18 mouse cellular contexts compared by ENCODE assay signal in genomic region chrX:7743470-7743869, GRCm38 (mm10). TPM values are rescaled to one million over a fixed set of nuclear protein-coding genes. Genes with fewer than 3 reads are reported as not detected.
DNase-seq lines count a peak whose midpoint lies in the region; ATAC-seq and TF ChIP-seq lines count a peak whose summit lies in the region.
"Had no signal": no experiment of that assay in that cellular context is flagged by ENCODE, and none has a peak within 500 bp of the region (broad histone marks: within the 10 kb centered on the region; RNA-seq: fewer than 3 reads in every experiment).

No protein-coding gene starts in this region.

- WGBS in hindbrain, embryonic 11.5 days: 65% methylated on average over 5 of the region's 5 CpGs
- 59% methylated on average over 5 of the region's 5 CpGs for WGBS in hindbrain, embryonic 10.5 days
- 55% methylated on average over 5 of the region's 5 CpGs for WGBS in lung, embryonic 14.5 days

- H3K9me3 ChIP-seq in hindbrain, embryonic 11.5 days (ENCODE audit: control insufficient read depth, low read length): no peaks in the 10 kb centered on the region
- no peaks in the 10 kb centered on the region for H3K9me3 ChIP-seq in hindbrain, embryonic 10.5 days
- H3K9me3 ChIP-seq in lung, embryonic 14.5 days (ENCODE audit: low read depth, low read length): no peaks in the 10 kb centered on the region
- no peaks in the 10 kb centered on the region for H3K9me3 ChIP-seq in MEL (replicated peaks; ENCODE audit: insufficient read depth, low read length)
- H3K9me3 ChIP-seq: heart, embryonic 13.5 days; hindbrain, embryonic 12.5 days; liver, embryonic 13.5 days; megakaryocyte, embryonic 14.5 days had no signal

- H3K27me3 ChIP-seq in hindbrain, embryonic 11.5 days (ENCODE audit: control insufficient read depth, insufficient read depth, low read length): no peaks in the 10 kb centered on the region
- H3K27me3 ChIP-seq in hindbrain, embryonic 10.5 days (ENCODE audit: insufficient read depth, poor library complexity, severe bottlenecking): no peaks in the 10 kb centered on the region
- H3K27me3 ChIP-seq in lung, embryonic 14.5 days (ENCODE audit: insufficient read depth, low read length): no peaks in the 10 kb centered on the region
- no peaks in the 10 kb centered on the region for H3K27me3 ChIP-seq in MEL (ENCODE audit: control insufficient read depth in 1 of 2, insufficient read depth in 2 of 2, low read length in 2 of 2)
- H3K27me3 ChIP-seq: heart, embryonic 13.5 days; hindbrain, embryonic 12.5 days; liver, embryonic 13.5 days; megakaryocyte, embryonic 14.5 days had no signal

- TF ChIP-seq POLR2A in MEL (IDR thresholded peaks at IDR 0.05; ENCODE audit: control insufficient read depth in 1 of 2, insufficient read depth in 1 of 2, low read depth in 1 of 2, low read length in 2 of 2, poor library complexity in 1 of 2): no peak

- TF ChIP-seq CTCF in lung, embryonic 14.5 days (IDR thresholded peaks at IDR 0.05; ENCODE audit: low read depth): peak; percentile 30
- peak; percentile 64 to 71 (median 68) for TF ChIP-seq CTCF in MEL (IDR thresholded peaks at IDR 0.05 in 2 of 3, conservative IDR thresholded peaks at IDR 0.05 in 1 of 3; ENCODE audit: control insufficient read depth in 1 of 3, insufficient read depth in 1 of 3, low read depth in 2 of 3, low read length in 3 of 3, poor library complexity in 1 of 3, severe bottlenecking in 1 of 3)

- no peak for ATAC-seq in hindbrain, embryonic 11.5 days (ENCODE audit: low FRiP score)
- no peak for ATAC-seq in lung, embryonic 14.5 days (ENCODE audit: insufficient read depth)

- H3K4me3 ChIP-seq in hindbrain, embryonic 11.5 days (ENCODE audit: low read depth, low read length): no peak overlapping the region
- no peak overlapping the region for H3K4me3 ChIP-seq in hindbrain, embryonic 10.5 days
- no peak overlapping the region for H3K4me3 ChIP-seq in lung, embryonic 14.5 days (ENCODE audit: low read depth, low read length)
- no peak overlapping the region for H3K4me3 ChIP-seq in MEL (ENCODE audit: control insufficient read depth in 1 of 2, insufficient read depth in 1 of 2, low read depth in 2 of 2, low read length in 2 of 2)
- H3K4me3 ChIP-seq: heart, embryonic 13.5 days; hindbrain, embryonic 12.5 days; liver, embryonic 13.5 days; megakaryocyte, embryonic 14.5 days had no signal

- H3K27ac ChIP-seq in hindbrain, embryonic 11.5 days (ENCODE audit: low read depth, low read length): no peak overlapping the region
- no peak overlapping the region for H3K27ac ChIP-seq in hindbrain, embryonic 10.5 days
- H3K27ac ChIP-seq in lung, embryonic 14.5 days (ENCODE audit: low read depth): no peak overlapping the region
- no peak overlapping the region for H3K27ac ChIP-seq in MEL (ENCODE audit: control insufficient read depth, low read depth, low read length)
- H3K27ac ChIP-seq: heart, embryonic 13.5 days; hindbrain, embryonic 12.5 days; liver, embryonic 13.5 days had no signal

- no peak overlapping the region for H3K9ac ChIP-seq in hindbrain, embryonic 11.5 days (ENCODE audit: low read depth, low read length)
- no peak overlapping the region for H3K9ac ChIP-seq in lung, embryonic 14.5 days
- no peak overlapping the region for H3K9ac ChIP-seq in MEL (ENCODE audit: control insufficient read depth, low read depth, low read length, poor library complexity, severe bottlenecking)
- H3K9ac ChIP-seq: heart, embryonic 13.5 days; hindbrain, embryonic 12.5 days; liver, embryonic 13.5 days had no signal

- H3K36me3 ChIP-seq in hindbrain, embryonic 11.5 days (ENCODE audit: control insufficient read depth, insufficient read depth, low read length): no peaks in the 10 kb centered on the region
- no peaks in the 10 kb centered on the region for H3K36me3 ChIP-seq in hindbrain, embryonic 10.5 days
- H3K36me3 ChIP-seq in lung, embryonic 14.5 days (ENCODE audit: insufficient read depth): no peaks in the 10 kb centered on the region
- H3K36me3 ChIP-seq in MEL (ENCODE audit: control insufficient read depth in 1 of 2, insufficient read depth in 2 of 2, low read length in 2 of 2): peaks cover 0 to 7% of the 10 kb centered on the region in 2 experiments; a peak in 2 of 4 replicates
- H3K36me3 ChIP-seq: heart, embryonic 13.5 days; hindbrain, embryonic 12.5 days; liver, embryonic 13.5 days had no signal

- peak; percentile 21 for TF ChIP-seq RAD21 in MEL (IDR thresholded peaks at IDR 0.05; ENCODE audit: low read depth, low read length)

- peak; percentile 14 for DNase-seq in hindbrain, embryonic 11.5 days (ENCODE audit: low spot score)
- no peak for DNase-seq in hindbrain, embryonic 10.5 days (ENCODE audit: low spot score)
- no peak for DNase-seq in lung, embryonic 14.5 days
- DNase-seq in lung, postnatal 10 days: no peak
- DNase-seq in MEL (ENCODE audit: low read depth, low spot score): peak; percentile 60
- peak; percentile 26 for DNase-seq in induced T-regulatory cell, adult 2 months (ENCODE audit: low read depth)
- no peak for DNase-seq in kidney, postnatal 4 days
- no peak for DNase-seq in c-Kit-positive CD71-positive TER-119-positive erythroid progenitor cells, embryonic 14.5 days (ENCODE audit: low spot score)
- DNase-seq: cerebellum, adult 8-10 months; gastrocnemius, postnatal 14 days; kidney, postnatal 14 days; liver, embryonic 13.5 days had no signal

- no peak overlapping the region for H3K4me2 ChIP-seq in hindbrain, embryonic 11.5 days (replicated peaks; ENCODE audit: low read depth, low read length)
- no peak overlapping the region for H3K4me2 ChIP-seq in lung, embryonic 14.5 days
- H3K4me2 ChIP-seq: heart, embryonic 13.5 days; hindbrain, embryonic 12.5 days; liver, embryonic 13.5 days had no signal

- H3K4me1 ChIP-seq in hindbrain, embryonic 11.5 days (replicated peaks; ENCODE audit: control insufficient read depth, insufficient read depth, low read length): no peaks in the 10 kb centered on the region
- no peaks in the 10 kb centered on the region for H3K4me1 ChIP-seq in hindbrain, embryonic 10.5 days (replicated peaks)
- H3K4me1 ChIP-seq in lung, embryonic 14.5 days (ENCODE audit: insufficient read depth): no peaks in the 10 kb centered on the region
- H3K4me1 ChIP-seq in MEL (ENCODE audit: control insufficient read depth in 1 of 2, insufficient read depth in 2 of 2, low read length in 2 of 2): peaks cover 15 to 25% of the 10 kb centered on the region in 2 experiments
- H3K4me1 ChIP-seq: hindbrain, embryonic 12.5 days had no signal

- no peak for TF ChIP-seq EP300 in MEL (IDR thresholded peaks at IDR 0.05; ENCODE audit: low read depth in 1 of 2, low read length in 2 of 2)

- no peaks in the 10 kb centered on the region for H3K79me2 ChIP-seq in MEL (ENCODE audit: control insufficient read depth, insufficient read depth, low read length, poor library complexity)

TF ChIP-seq in MEL, 35 proteins besides CTCF, POLR2A, EP300 and RAD21 (continues in another document):
- TF ChIP-seq TCF12 (IDR thresholded peaks at IDR 0.05; ENCODE audit: low read depth, low read length) (no peak), MAX (IDR thresholded peaks at IDR 0.05; ENCODE audit: low read length) (no peak), BHLHE40 (IDR thresholded peaks at IDR 0.05; ENCODE audit: borderline replicate concordance, low read depth, low read length) (no peak), ELF1 (IDR thresholded peaks at IDR 0.05; ENCODE audit: low read depth, low read length) (no peak), MAZ (IDR thresholded peaks at IDR 0.05; ENCODE audit: low read depth, low read length) (0 out of 2 replicates have a peak, but pooled peaks have one; percentile 26)

RNA-seq across cellular contexts. Expression of gene Ccdc120, which starts 7.2 kb away (rescaled TPM):
- polyA plus RNA-seq in hindbrain, embryonic 11.5 days (2014; fragmentation: Nextera tagmentation; extraction: Ambion mirVana): 19.9 and 21.5 TPM in 2 replicates
- polyA plus RNA-seq in hindbrain, embryonic 10.5 days (2016; fragmentation: Nextera tagmentation; extraction: Ambion mirVana): 18.7 and 22.9 TPM in 2 replicates
- 22.7 and 25.3 TPM in 2 replicates for polyA plus RNA-seq in lung, embryonic 14.5 days (2014; fragmentation: Nextera tagmentation; extraction: Ambion mirVana)
- 3.9 and 5.8 TPM in 2 replicates for total RNA-seq in MEL (2012; rRNA removed)
- 10 to 100 TPM in 1 of 2 experiments, not detected in 1; 12.2 TPM for polyA plus RNA-seq in MEL (2012; ENCODE audit: insufficient read depth in 1 of 2, insufficient read length in 2 of 2, low read depth in 1 of 2, low replicate concordance in 2 of 2, missing spikeins in 1 of 2)

RNA-seq across cellular contexts. Expression of gene Praf2, which starts 15.2 kb away (rescaled TPM):
- polyA plus RNA-seq in hindbrain, embryonic 11.5 days (2014; fragmentation: Nextera tagmentation; extraction: Ambion mirVana): 98.3 and 108 TPM in 2 replicates
- polyA plus RNA-seq in hindbrain, embryonic 10.5 days (2016; fragmentation: Nextera tagmentation; extraction: Ambion mirVana): 78.2 and 101 TPM in 2 replicates
- polyA plus RNA-seq in lung, embryonic 14.5 days (2014; fragmentation: Nextera tagmentation; extraction: Ambion mirVana): 71.2 and 71.8 TPM in 2 replicates
- total RNA-seq in MEL (2012; rRNA removed): 19.1 and 23.0 TPM in 2 replicates
- polyA plus RNA-seq in MEL (2012; ENCODE audit: insufficient read depth in 1 of 2, insufficient read length in 2 of 2, low read depth in 1 of 2, low replicate concordance in 2 of 2, missing spikeins in 1 of 2): 10 to 100 TPM in 1 of 2 experiments, not detected in 1; 60.1 TPM

RNA-seq across cellular contexts. Expression of gene Tfe3, which starts 18.9 kb away (rescaled TPM):
- polyA plus RNA-seq in hindbrain, embryonic 11.5 days (2014; fragmentation: Nextera tagmentation; extraction: Ambion mirVana): 18.5 and 21.7 TPM in 2 replicates
- polyA plus RNA-seq in hindbrain, embryonic 10.5 days (2016; fragmentation: Nextera tagmentation; extraction: Ambion mirVana): 31.7 and 36.5 TPM in 2 replicates
- polyA plus RNA-seq in lung, embryonic 14.5 days (2014; fragmentation: Nextera tagmentation; extraction: Ambion mirVana): 21.7 and 22.5 TPM in 2 replicates
- 20.6 and 23.4 TPM in 2 replicates for total RNA-seq in MEL (2012; rRNA removed)
- polyA plus RNA-seq in MEL (2012; ENCODE audit: insufficient read depth in 1 of 2, insufficient read length in 2 of 2, low read depth in 1 of 2, low replicate concordance in 2 of 2, missing spikeins in 1 of 2): 10 to 100 TPM in 1 of 2 experiments, not detected in 1; 64.7 TPM

RNA-seq across cellular contexts. Expression of gene Gm45208, which starts 21.4 kb away (rescaled TPM):
- polyA plus RNA-seq in hindbrain, embryonic 11.5 days (2014; fragmentation: Nextera tagmentation; extraction: Ambion mirVana): not detected in 2 replicates
- not detected in 2 replicates for polyA plus RNA-seq in hindbrain, embryonic 10.5 days (2016; fragmentation: Nextera tagmentation; extraction: Ambion mirVana)
- 0.49 and 1.1 TPM in 2 replicates for polyA plus RNA-seq in lung, embryonic 14.5 days (2014; fragmentation: Nextera tagmentation; extraction: Ambion mirVana)
- 0.36 TPM in 1 of 2 replicates, not detected in the other for total RNA-seq in MEL (2012; rRNA removed)
- polyA plus RNA-seq in MEL (2012; ENCODE audit: insufficient read depth in 1 of 2, insufficient read length in 2 of 2, low read depth in 1 of 2, low replicate concordance in 2 of 2, missing spikeins in 1 of 2): 10 to 100 TPM in 1 of 2 experiments, not detected in 1; 11.0 TPM
- total RNA-seq: gastrocnemius, postnatal 14 days had no signal
- polyA plus RNA-seq: embryonic facial prominence, embryonic 11.5 days; forebrain, embryonic 11.5 days; urinary bladder, adult 2 months had no signal

RNA-seq across cellular contexts. Expression of gene Wdr45, which starts 29.3 kb away (rescaled TPM):
- polyA plus RNA-seq in hindbrain, embryonic 11.5 days (2014; fragmentation: Nextera tagmentation; extraction: Ambion mirVana): 16.1 and 18.7 TPM in 2 replicates
- 19.5 and 23.7 TPM in 2 replicates for polyA plus RNA-seq in hindbrain, embryonic 10.5 days (2016; fragmentation: Nextera tagmentation; extraction: Ambion mirVana)
- 32.1 and 32.8 TPM in 2 replicates for polyA plus RNA-seq in lung, embryonic 14.5 days (2014; fragmentation: Nextera tagmentation; extraction: Ambion mirVana)
- 13.9 and 16.0 TPM in 2 replicates for total RNA-seq in MEL (2012; rRNA removed)
- 10 to 100 TPM in 1 of 2 experiments, not detected in 1; 36.1 TPM for polyA plus RNA-seq in MEL (2012; ENCODE audit: insufficient read depth in 1 of 2, insufficient read length in 2 of 2, low read depth in 1 of 2, low replicate concordance in 2 of 2, missing spikeins in 1 of 2)

Comparison
In these comparisons a context has a peak if more than half of its experiments do, and no peak if none do; other contexts are left out.
1. DNase-seq: peak in hindbrain, embryonic 11.5 days (single experiment), MEL (single experiment) and induced T-regulatory cell, adult 2 months (single experiment); none in hindbrain, embryonic 10.5 days (single experiment), lung, embryonic 14.5 days (single experiment), lung, postnatal 10 days (single experiment), kidney, postnatal 4 days (0 of 2) and c-Kit-positive CD71-positive TER-119-positive erythroid progenitor cells, embryonic 14.5 days (single experiment).